Mouse (Mus musculus) fibroblast of lung, adult 2 months (primary cell): Measurements from ENCODE around the gene Tbl3.
A peak's percentile ranks its signal among the peaks of the same experiment; 100 is the strongest.

Source experiments
- DNase-seq: peaks from one replicate; pipeline ENCODE4 v3.0.0-alpha.2; 2011; ENCODE audit warnings: low read depth

Tbl3 gene

GRCm38 (mm10) chr17:24706982-24707800, at the start of gene Tbl3:
Gene Tbl3 (minus strand): TSS chr17:24707660.
- DNase-seq: peak; percentile 80

GRCm38 (mm10) chr17:24752415-24753394, 45.2 kb upstream of the Tbl3 start, which contains the start of gene Hs3st6:
Gene Hs3st6 (plus strand): TSS chr17:24752988.
- DNase-seq: no peak

- no peak for DNase-seq
These were observed 44.1 kb upstream of the Tbl3 start for GRCm38 (mm10) chr17:24751528-24751927.

GRCm38 (mm10) chr17:24746986-24747385, 39.5 kb upstream of the Tbl3 start:
- no peak for DNase-seq

GRCm38 (mm10) chr17:24745526-24746497, 38.4 kb upstream of the Tbl3 start:
- peak; percentile 70 for DNase-seq

- no peak for DNase-seq
These were observed 36.9 kb upstream of the Tbl3 start for GRCm38 (mm10) chr17:24744381-24744780.

- no peak for DNase-seq
These were observed 36.4 kb upstream of the Tbl3 start for GRCm38 (mm10) chr17:24743896-24744295.

GRCm38 (mm10) chr17:24742307-24742706, 34.8 kb upstream of the Tbl3 start:
- no peak for DNase-seq

GRCm38 (mm10) chr17:24739926-24740325, 32.5 kb upstream of the Tbl3 start:
- no peak for DNase-seq

- DNase-seq: no peak
These were observed 30.8 kb upstream of the Tbl3 start for GRCm38 (mm10) chr17:24738238-24738637.

- DNase-seq: no peak
These were observed 29.8 kb upstream of the Tbl3 start for GRCm38 (mm10) chr17:24737135-24737810.

- DNase-seq: peak; percentile 98
These were observed 29.0 kb upstream of the Tbl3 start, which contains the start of gene Msrb1 for GRCm38 (mm10) chr17:24736330-24737051. Gene Msrb1 (plus strand): TSS chr17:24736642.

GRCm38 (mm10) chr17:24735446-24735845, 28.0 kb upstream of the Tbl3 start:
- no peak for DNase-seq

GRCm38 (mm10) chr17:24734513-24734912, 27.1 kb upstream of the Tbl3 start:
- no peak for DNase-seq

GRCm38 (mm10) chr17:24733434-24734050, 26.1 kb upstream of the Tbl3 start:
- no peak for DNase-seq

GRCm38 (mm10) chr17:24732233-24732935, 24.9 kb upstream of the Tbl3 start:
- DNase-seq: no peak

GRCm38 (mm10) chr17:24730787-24731186, 23.3 kb upstream of the Tbl3 start:
- DNase-seq: no peak

GRCm38 (mm10) chr17:24729067-24729466, 21.6 kb upstream of the Tbl3 start:
- DNase-seq: no peak

- DNase-seq: no peak
These were observed 20.7 kb upstream of the Tbl3 start for GRCm38 (mm10) chr17:24728184-24728583.
